Comparison of ENCODE assay signal across 14 mouse cellular contexts in the genomic region with DNA sequence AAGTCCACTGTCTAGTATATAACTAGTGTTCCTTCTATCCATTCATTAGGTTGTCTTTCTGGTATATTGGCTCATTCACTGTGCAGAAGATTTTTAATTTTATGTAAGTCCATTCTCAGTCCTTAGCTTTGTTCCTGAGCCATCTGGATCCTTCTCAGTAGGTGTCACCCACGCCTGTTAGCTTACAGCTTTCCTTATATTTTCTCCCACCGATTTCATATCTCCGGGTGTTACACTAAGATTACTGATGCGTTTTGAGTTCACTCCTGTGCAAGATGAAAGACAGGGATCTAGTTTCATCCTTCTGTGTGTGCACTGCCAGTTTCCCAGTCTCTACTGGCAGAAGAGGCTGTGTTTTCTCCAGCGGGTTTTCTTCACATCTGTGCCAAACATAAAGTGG.
"Had no signal": no experiment of that assay in that cellular context is flagged by ENCODE, and none has a peak within 500 bp of the region (broad histone marks: within the 10 kb centered on the region; RNA-seq: fewer than 3 reads in every experiment).

No protein-coding gene starts in this region.

- H3K36me3 ChIP-seq: intestine, embryonic 15.5 days; kidney, embryonic 15.5 days; limb, embryonic 13.5 days; midbrain, embryonic 10.5 days; neural tube, embryonic 13.5 days had no signal

- DNase-seq: kidney, adult 2 months; kidney, postnatal 14 days; layer of hippocampus, adult 9-11 months; layer of hippocampus, postnatal 36 days; lung, adult 18-20 months; midbrain, embryonic 14.5 days; retina, postnatal 1 day had no signal

- H3K27ac ChIP-seq: intestine, embryonic 15.5 days; kidney, embryonic 15.5 days; limb, embryonic 13.5 days; liver, embryonic 14.5 days; midbrain, embryonic 10.5 days; neural tube, embryonic 13.5 days had no signal

- H3K27me3 ChIP-seq: intestine, embryonic 15.5 days; kidney, embryonic 15.5 days; limb, embryonic 13.5 days; neural tube, embryonic 13.5 days had no signal

- H3K4me3 ChIP-seq: intestine, embryonic 15.5 days; kidney, embryonic 15.5 days; limb, embryonic 13.5 days; midbrain, embryonic 10.5 days; myocyte; neural tube, embryonic 13.5 days had no signal

- H3K4me1 ChIP-seq: intestine, embryonic 15.5 days; kidney, embryonic 15.5 days; limb, embryonic 13.5 days; midbrain, embryonic 10.5 days; neural tube, embryonic 13.5 days had no signal

- H3K9ac ChIP-seq: intestine, embryonic 15.5 days; kidney, embryonic 15.5 days; limb, embryonic 13.5 days; liver, embryonic 14.5 days; neural tube, embryonic 13.5 days had no signal
